Mouse (Mus musculus): ENCODE data around the gene Gabpb2.

The Gabpb2 gene

GRCm38 (mm10) chr3:95217255-95218134, at the start of gene Gabpb2:
Gene Gabpb2, minus strand, starts transcription at chr3:95217916.
- peak; percentile 94 to 97 for DNase-seq

DNA sequence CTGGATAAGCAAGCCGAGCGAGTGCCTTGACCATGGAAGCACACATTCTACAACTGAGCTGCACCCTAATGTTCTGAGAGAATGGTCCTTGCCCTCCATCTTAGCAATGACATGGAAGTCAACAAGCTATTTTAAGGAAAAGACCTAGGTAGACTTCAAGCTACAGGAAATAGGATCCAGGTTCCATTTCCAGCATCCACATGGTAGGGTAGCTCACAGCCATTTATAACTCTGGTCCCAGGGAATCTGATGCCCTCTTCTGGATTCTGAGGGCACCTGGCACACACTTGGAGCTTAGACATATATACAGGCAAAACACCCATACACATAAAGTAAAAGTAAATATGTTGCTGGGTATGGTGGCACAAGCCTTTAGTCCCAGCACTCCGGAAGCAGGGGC, 48.3 kb upstream of the Gabpb2 start:
- DNase-seq: no peak

- DNase-seq: no peak
Measured at GRCm38 (mm10) chr3:95264724-95265123, 47.0 kb upstream of the Gabpb2 start.

DNA sequence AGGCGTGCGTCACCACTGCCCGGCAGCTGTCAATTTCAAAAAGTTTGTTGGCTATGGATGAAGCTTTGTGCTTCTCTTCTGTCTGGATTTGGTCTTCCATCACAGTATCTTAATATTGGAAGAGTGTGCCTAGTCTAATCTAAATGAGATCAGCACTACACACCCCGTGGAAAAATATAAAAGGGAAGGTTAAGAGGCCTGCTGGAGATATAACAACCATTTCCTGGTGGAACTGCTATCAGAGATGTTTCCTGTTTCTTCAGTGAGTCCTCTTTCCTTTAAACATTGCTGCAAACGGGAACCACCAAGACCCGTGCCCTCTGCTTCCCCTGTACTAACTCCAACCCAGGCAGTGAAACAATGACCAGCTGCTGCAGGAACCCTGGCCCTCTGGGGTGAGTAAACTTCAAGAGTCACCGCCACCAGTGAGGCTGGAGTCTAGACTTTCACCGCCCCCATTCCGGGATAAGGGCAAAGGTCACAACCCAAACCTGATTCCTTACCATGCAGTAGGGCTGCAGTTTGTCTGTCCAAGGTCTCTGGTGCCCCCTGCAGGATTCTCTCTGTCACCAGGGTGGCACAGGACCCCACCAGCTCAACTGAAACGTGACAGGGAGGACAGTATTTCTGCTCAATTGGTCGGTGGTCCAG, 45.5 kb upstream of the Gabpb2 start:
- peak; percentile 65 for DNase-seq

- no peak for DNase-seq
Measured at GRCm38 (mm10) chr3:95261975-95262374, 44.3 kb upstream of the Gabpb2 start.

DNA sequence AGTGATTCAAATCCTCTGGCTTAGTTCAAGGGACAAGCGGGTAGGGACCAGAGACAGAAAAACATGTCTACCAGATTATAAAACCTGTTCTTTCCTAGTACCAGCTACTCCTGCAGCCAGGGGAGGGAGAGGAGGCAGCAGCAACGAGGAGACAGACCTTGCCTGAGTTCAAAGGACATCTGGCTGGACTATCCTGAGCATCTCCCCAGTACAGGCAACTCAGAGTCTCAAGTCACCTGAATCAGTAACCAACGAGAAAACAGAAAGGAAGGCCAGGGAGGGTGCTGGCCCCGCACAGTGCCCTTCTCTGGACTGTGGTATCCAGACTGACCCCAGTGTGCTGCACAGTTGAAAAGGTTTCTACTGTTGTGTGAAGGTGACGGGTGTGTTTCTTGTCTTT, 39.2 kb upstream of the Gabpb2 start:
- no peak for DNase-seq

GRCm38 (mm10) chr3:95250783-95251424, 33.2 kb upstream of the Gabpb2 start, which contains the start of gene Bnipl:
Gene Bnipl, minus strand, starts transcription at chr3:95251193.
- no peak for DNase-seq

- DNase-seq: peak; percentile 84 to 85
Measured at GRCm38 (mm10) chr3:95250361-95250760, 32.6 kb upstream of the Gabpb2 start.

- no peak for DNase-seq
Measured at GRCm38 (mm10) chr3:95247660-95248336, 30.1 kb upstream of the Gabpb2 start.

- peak; percentile 51 to 56 for DNase-seq
Measured at GRCm38 (mm10) chr3:95246465-95247231, 28.9 kb upstream of the Gabpb2 start.

- no peak for DNase-seq
Measured at GRCm38 (mm10) chr3:95243086-95243485, 25.4 kb upstream of the Gabpb2 start.

- DNase-seq: no peak
Measured at GRCm38 (mm10) chr3:95241498-95241897, 23.8 kb upstream of the Gabpb2 start, which contains the start of gene Gm128. Gene Gm128, minus strand, starts transcription at chr3:95241598.

DNA sequence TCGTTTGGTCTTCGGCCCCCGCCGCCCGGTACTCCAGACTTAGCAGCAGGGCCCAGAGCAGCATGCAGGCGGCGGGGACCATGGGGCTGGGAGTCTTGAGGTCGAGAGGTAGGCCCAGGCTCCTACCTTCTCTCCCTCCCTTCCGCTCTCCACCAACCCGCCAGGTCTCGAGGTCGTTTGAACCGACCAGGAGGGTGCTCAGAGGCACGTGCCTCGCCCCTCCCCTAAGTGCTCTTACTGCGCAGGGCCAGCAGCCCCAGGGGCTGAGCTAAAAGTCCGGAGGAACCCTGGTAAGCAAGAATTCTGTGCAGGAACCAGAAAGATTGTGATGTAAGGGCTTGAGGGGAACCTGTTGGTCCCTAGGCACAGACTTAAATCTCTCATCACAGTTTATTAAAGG, 23.2 kb upstream of the Gabpb2 start:
- no peak for DNase-seq

DNA sequence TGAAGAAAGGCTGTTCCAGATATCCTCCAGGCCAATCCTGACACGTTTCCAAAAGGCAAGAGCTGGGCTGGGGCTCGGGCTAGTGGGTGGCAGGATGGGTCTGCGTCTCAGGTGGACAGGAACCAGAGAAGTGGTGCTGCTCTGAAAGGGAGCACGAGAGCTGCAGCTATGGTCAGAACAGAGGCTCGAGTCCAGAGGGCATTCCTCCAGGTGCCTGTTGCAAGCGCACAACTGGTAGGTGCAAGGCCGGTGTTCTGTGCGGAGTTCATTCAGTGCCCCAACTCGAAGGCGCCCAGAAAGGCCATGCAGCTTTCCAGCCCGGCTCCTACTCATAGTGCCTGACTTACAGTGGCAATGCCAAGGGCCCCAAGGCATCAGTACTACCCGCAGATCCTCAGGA, 22.3 kb upstream of the Gabpb2 start:
- no peak for DNase-seq

DNA sequence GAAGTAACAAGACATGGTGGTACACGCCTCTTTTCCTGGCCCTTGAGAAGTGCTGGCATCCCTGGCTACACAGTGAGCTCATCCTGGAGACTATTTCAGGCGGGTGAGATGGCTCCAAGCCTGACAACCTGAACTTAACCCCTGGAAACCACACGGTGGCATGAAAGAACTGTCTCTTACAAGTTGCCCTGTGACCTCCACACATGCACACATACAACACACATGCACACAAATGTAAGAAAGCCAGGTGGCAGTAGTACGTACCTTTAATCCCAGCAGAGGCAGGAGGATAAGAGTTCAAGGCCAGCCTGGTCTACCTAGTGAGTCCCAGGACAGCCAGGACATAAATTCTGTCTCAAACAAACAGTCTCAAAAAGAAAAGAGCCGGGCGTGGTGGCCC, 21.3 kb upstream of the Gabpb2 start:
- no peak for DNase-seq

GRCm38 (mm10) chr3:95237541-95238099, 19.9 kb upstream of the Gabpb2 start:
- DNase-seq: no peak

GRCm38 (mm10) chr3:95235386-95236301, 17.9 kb upstream of the Gabpb2 start:
- no peak for DNase-seq

GRCm38 (mm10) chr3:95233303-95233980, 15.7 kb upstream of the Gabpb2 start:
- no peak for DNase-seq

GRCm38 (mm10) chr3:95232771-95233170, 15.1 kb upstream of the Gabpb2 start:
- DNase-seq: no peak
